Mouse (Mus musculus) pancreas, adult 10 weeks (tissue): ENCODE data around the gene Mup16. TPM values are rescaled to one million over a fixed set of nuclear protein-coding genes. Genes with fewer than 3 reads are reported as not detected.

Experiments used
- polyA plus RNA-seq: library from polyadenylated mRNA; stranded (reverse); fragments of 350-450 nt; fragmentation: Illumina TruSeq; extraction: RNeasy Lipid Tissue Mini Kit (QIAGEN cat#74804); gene quantifications from one replicate; pipeline ENCODE4 v1.2.3, GENCODE M21; 2015; ENCODE audit warnings: low read depth, low replicate concordance; ENCODE audit not compliant: insufficient read depth

Mup16 gene
- not detected for polyA plus RNA-seq

GRCm38 (mm10) chr4:61519431-61519830, at the start of gene Mup16:
Mup16 (minus strand) TSS chr4:61519531.

Other genes with a start within 250 kb of the Mup16 start
- not detected for gene Mup14, start 215.5 kb downstream of the Mup16 start, polyA plus RNA-seq
- gene Mup15, start 79.8 kb downstream of the Mup16 start, polyA plus RNA-seq, result not detected
- gene Mup17, start 76.3 kb upstream of the Mup16 start, polyA plus RNA-seq, result not detected
- gene Mup18, start 154.6 kb upstream of the Mup16 start, polyA plus RNA-seq, result not detected